Mouse (Mus musculus): ENCODE measurements around the gene Igfbpl1.

Igfbpl1 gene

GRCm38 (mm10) chr4:45826275-45827040 is at the start of gene Igfbpl1:
TSS of gene Igfbpl1 (minus strand) at chr4:45826923.
- DNase-seq: no peak

- no peak for DNase-seq
These were observed 45.4 kb upstream of the Igfbpl1 start for GRCm38 (mm10) chr4:45872147-45872546.

- DNase-seq: no peak
These were observed 42.5 kb upstream of the Igfbpl1 start for GRCm38 (mm10) chr4:45869021-45869815.

- DNase-seq: no peak
These were observed 40.7 kb upstream of the Igfbpl1 start for GRCm38 (mm10) chr4:45867416-45867815.

GRCm38 (mm10) chr4:45861160-45861559 is 34.4 kb upstream of the Igfbpl1 start:
- no peak for DNase-seq

- peak; percentile 63 for DNase-seq
These were observed 29.2 kb upstream of the Igfbpl1 start for GRCm38 (mm10) chr4:45855803-45856424.

GRCm38 (mm10) chr4:45853496-45854246 is 26.9 kb upstream of the Igfbpl1 start:
- no peak for DNase-seq

- peak; percentile 84 for DNase-seq
These were observed 24.9 kb upstream of the Igfbpl1 start for GRCm38 (mm10) chr4:45851640-45852051.

- DNase-seq: no peak
These were observed 22.7 kb upstream of the Igfbpl1 start for GRCm38 (mm10) chr4:45849419-45849818.

- DNase-seq: peak; percentile 11
These were observed 22.1 kb upstream of the Igfbpl1 start for GRCm38 (mm10) chr4:45848825-45849156.

GRCm38 (mm10) chr4:45848109-45848824 is 21.5 kb upstream of the Igfbpl1 start, which contains the start of gene Stra6l:
TSS of gene Stra6l (plus strand) at chr4:45848664.
- no peak for DNase-seq

- no peak for DNase-seq
These were observed 19.5 kb upstream of the Igfbpl1 start for GRCm38 (mm10) chr4:45846263-45846662.

GRCm38 (mm10) chr4:45844355-45844754 is 17.6 kb upstream of the Igfbpl1 start:
- DNase-seq: no peak

GRCm38 (mm10) chr4:45833461-45833860 is 6.7 kb upstream of the Igfbpl1 start:
- no peak for DNase-seq

- no peak for DNase-seq
These were observed 5.3 kb upstream of the Igfbpl1 start for GRCm38 (mm10) chr4:45831996-45832395.

- DNase-seq: no peak
These were observed 3.4 kb upstream of the Igfbpl1 start for GRCm38 (mm10) chr4:45829907-45830759.

GRCm38 (mm10) chr4:45824761-45825556 is 1.8 kb downstream of the Igfbpl1 start:
- no peak for DNase-seq

- no peak for DNase-seq
These were observed 2.5 kb downstream of the Igfbpl1 start for GRCm38 (mm10) chr4:45824049-45824760.

GRCm38 (mm10) chr4:45822781-45823575 is 3.7 kb downstream of the Igfbpl1 start:
- DNase-seq: no peak
